Mouse (Mus musculus) cerebellum, postnatal 36 days (tissue): ENCODE data around the gene Esyt1.
"Not testable (repeated sequence)": the region's sequence is repeated elsewhere in the genome, so short reads cannot be mapped to it uniquely, and the experiment has no call there.

Experiments used
- DNase-seq, 2 experiments: peaks; one replicate each; pipeline ENCODE4 v3.0.0; 2021 to 2022; ENCODE audit warnings: mixed read lengths in 2 of 2

The Esyt1 gene

GRCm38 (mm10) chr10:128504012-128504411 lies 21.7 kb downstream of the Esyt1 start:
- no peak for DNase-seq

- no peak for DNase-seq
Measured at GRCm38 (mm10) chr10:128503532-128503931, 22.1 kb downstream of the Esyt1 start.

- no peak for DNase-seq
Measured at GRCm38 (mm10) chr10:128502341-128502740, 23.3 kb downstream of the Esyt1 start.

GRCm38 (mm10) chr10:128499116-128499671 lies 26.5 kb downstream of the Esyt1 start:
- DNase-seq = peak; percentile 65 to 71

DNA sequence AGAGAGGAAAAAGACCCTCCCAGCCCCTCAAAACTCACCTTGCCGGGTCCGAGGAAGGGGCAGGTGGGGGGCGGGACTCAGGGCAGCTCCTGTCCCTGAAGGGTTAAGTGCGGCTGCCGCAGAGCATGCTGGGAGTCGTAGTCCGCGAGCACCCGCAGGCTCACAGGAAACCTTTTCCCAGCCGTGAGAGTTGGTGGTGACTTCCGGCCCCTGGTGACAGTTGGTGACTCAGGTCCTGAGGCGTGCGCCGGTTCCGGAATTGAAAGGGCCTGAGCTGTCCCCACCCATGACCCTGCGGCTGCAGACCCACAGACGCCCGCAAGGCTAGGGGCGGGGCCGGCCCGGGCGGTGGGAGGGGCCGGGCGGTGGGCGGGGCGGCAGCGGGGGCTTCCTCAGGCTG lies 27.1 kb downstream of the Esyt1 start, which contains the start of gene Myl6b:
Gene Myl6b, minus strand, starts transcription at position 96 of the 400 bp plus-strand sequence.
- peak; percentile 97 for DNase-seq

GRCm38 (mm10) chr10:128497134-128497737 lies 28.4 kb downstream of the Esyt1 start:
- no peak for DNase-seq

GRCm38 (mm10) chr10:128496509-128497077 lies 29.1 kb downstream of the Esyt1 start:
- DNase-seq = no peak

DNA sequence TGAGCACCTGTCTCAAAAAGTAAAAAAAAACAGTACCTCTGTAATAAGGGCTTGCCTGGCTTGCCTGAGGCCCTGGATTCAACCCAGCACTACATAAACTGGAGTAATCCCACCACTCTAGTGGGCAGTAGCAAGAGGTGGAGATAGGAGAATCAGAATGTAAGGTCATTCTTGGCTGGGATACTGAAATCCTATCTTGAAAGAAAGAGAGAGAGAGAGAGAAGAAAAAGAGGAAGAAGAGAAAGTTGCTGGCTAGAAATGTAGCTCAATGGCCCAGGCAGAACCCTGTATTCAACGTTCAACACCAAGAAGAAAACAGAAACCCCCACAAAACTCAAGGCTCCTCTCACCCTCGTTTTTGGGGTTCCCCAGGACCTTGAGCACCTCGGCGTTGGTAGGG lies 29.8 kb downstream of the Esyt1 start:
- DNase-seq = no peak

GRCm38 (mm10) chr10:128495270-128495669 lies 30.4 kb downstream of the Esyt1 start:
- no peak for DNase-seq

DNA sequence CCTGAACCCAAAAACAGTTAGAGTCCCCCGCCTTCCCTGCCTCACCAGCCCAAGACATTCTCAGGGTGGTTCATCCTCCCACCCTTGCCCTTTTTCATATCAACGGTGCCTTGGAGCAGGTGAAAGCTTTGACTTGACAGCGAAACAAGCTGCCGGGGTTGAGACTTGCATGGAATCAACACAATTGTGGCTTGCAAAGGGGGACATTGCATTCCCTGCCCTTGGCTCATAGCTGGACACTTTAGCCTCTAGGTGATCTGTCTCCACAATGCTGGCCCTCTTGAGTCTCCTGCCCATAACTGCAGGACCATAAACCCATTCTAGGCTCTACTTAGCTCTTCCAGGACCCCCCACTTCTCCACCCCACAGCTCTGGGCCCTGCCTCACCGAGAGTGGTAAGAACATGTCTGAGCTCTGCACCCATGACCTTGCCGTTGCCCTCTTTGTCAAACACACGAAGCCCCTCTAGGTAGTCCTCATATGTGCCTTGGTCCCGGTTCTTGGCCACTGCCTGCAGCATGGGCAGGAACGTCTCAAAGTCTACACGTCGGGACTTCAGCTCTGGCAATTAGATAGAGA lies 30.9 kb downstream of the Esyt1 start:
- DNase-seq = peak in 1 of 2 experiments; percentile 21

DNA sequence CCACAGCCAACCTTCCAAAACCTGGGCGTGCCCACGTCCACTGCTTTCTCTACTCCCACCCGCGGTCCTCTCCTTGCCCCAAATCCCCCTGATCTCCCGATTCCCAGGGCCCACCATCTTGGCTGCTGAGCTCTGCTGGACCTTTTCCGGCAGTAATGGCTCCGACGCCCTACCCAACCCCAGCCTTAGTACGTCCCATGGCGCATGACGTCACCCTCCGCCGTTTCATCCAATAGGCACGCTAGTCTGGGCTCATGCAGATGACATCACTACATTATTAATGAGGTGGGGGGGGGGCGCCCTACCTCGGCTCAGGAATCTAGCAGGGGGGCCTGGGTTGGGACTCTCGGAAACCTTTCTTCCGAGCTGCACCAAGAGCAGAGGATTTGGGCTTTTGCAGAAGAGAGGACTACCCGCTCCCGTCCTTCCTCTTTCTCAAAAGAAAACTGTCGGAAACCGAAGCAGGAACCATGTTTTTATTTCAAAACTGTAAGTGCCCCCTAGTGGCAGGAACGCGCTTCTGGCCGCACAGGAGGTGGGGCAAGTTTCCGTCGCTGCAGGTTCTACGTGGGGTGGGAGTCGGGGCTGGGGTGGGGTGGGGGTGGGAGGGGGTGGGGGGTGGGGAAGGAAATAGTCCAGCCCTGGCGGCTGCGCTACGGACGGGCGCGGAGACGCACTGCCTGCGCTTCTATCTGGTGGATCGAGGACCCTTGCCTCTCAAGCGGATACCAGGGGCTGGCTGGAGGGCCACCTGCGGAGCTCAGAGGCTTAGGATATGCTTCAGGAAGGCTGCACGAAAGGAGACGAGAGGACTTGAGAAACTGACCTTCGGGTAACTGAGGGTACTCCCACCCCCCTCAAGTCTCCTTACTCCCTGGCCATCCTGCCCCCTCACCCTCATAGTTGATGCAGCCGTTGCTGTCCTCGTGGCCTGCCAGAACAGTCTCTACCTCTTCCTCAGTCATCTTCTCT lies 31.7 kb downstream of the Esyt1 start, which contains the start of gene Myl6:
Gene Myl6, minus strand, starts transcription at position 451 of the 972 bp plus-strand sequence.
- DNase-seq = peak; percentile 98 to 99

DNA sequence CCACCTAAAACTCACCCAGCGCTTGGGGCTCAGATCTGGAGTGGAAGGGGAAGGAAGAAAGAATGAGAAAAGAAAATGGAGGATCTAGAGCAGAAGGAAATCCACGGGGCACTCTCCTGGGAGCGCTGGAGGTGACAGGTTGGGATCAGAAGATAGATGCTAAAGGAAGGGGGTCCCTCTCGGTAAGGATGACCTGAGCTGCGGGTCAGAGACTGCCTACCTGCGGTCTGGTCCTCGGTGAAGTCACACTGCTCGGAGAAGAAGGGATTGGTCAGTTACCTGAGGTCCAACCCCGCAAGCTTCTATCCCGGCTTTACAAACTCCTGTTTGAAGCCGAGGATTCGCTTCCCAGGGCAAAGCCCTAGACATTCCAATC lies 32.4 kb downstream of the Esyt1 start:
- no peak for DNase-seq

GRCm38 (mm10) chr10:128492633-128493311 lies 32.9 kb downstream of the Esyt1 start:
- DNase-seq = peak; percentile 50 to 53

DNA sequence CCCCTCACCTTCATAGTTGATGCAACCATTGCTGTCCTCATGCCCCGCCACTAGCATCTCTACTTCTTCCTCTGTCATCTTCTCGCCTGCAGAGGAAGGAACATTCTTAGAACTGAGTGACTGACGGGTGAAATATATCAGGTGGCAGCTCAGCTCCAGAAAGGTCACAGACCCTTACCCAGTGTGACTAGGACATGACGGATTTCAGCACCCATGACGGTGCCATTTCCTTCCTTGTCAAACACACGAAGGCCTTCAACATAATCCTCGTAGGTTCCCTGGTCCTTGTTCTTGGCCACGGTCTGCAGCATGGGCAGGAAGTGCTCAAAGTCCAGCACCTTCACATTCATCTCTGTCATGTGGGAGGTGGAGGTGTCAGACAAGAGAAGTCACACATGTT lies 33.6 kb downstream of the Esyt1 start:
- DNase-seq = not testable (repeated sequence)

GRCm38 (mm10) chr10:128491495-128491894 lies 34.2 kb downstream of the Esyt1 start:
- DNase-seq = no peak

DNA sequence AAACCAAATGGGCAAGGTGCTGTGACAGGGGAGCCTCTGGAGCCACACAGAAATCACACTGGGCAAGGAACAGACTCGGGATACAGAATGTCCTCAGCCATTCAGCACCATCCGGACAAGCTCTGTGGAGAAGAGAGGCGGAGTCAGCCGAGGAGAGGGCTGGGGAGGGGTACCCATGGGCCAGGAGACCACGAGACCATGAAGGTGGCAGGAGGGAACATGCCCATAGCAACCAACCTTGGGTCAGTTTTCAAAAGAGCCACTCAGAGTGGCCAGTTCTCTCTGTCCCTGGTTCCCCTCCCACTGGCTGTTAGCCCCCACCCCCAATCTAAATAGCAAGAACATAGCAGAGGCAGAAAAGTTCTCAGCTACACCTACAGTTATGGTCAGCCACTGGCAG lies 34.8 kb downstream of the Esyt1 start:
- no peak for DNase-seq

DNA sequence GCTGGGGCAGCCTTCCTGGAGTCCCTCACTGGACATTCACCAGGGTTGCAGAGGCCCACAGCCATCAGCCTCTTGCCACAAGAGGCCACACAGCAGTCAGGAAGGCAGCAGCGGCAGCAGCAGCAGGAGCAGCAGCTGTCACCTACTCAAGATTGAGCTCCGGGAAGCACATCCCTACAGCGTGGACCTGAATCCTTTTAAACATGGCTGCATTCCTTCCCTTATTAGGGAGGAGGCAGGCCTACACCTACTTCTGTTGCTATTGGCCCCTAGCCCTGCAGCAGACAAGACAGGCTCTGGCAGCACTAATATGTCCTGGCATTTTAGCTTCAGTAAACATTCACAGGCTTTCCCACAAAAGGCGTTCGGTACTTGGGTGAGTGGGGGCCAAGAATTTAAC lies 35.4 kb downstream of the Esyt1 start:
- DNase-seq = peak in 1 of 2 experiments; percentile 23

DNA sequence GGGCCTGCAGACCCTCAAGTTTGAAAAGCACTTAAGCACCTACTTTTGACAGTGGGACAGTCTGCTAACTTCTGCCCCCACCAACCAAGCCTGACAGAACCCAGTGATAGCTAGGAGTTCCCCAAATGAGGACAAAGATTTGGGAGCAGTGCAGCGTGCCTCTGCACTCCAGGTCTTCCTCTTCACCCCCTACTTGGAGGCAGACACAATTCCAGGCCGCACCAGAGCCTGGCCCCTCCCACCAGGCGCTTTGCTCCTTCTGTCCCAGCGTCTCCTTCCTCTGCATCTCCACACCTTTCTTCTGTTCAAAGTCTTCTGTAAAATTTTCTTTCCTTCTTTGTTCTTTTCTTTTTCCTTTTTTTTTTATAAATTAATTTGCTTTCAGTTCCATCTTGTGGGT lies 35.9 kb downstream of the Esyt1 start:
- DNase-seq = no peak

- DNase-seq = no peak
Measured at GRCm38 (mm10) chr10:128489380-128489779, 36.3 kb downstream of the Esyt1 start.

- no peak for DNase-seq
Measured at GRCm38 (mm10) chr10:128488776-128489175, 36.9 kb downstream of the Esyt1 start.

- DNase-seq = peak; percentile 71 to 74
Measured at GRCm38 (mm10) chr10:128487861-128488712, 37.6 kb downstream of the Esyt1 start.
